Mouse (Mus musculus): Measurements from ENCODE around the gene 1700123O20Rik. TPM values are rescaled to one million over a fixed set of nuclear protein-coding genes. Genes with fewer than 3 reads are reported as not detected.

1700123O20Rik gene
- polyA plus RNA-seq, 1 experiment from 2014 or later: 106 TPM

DNA sequence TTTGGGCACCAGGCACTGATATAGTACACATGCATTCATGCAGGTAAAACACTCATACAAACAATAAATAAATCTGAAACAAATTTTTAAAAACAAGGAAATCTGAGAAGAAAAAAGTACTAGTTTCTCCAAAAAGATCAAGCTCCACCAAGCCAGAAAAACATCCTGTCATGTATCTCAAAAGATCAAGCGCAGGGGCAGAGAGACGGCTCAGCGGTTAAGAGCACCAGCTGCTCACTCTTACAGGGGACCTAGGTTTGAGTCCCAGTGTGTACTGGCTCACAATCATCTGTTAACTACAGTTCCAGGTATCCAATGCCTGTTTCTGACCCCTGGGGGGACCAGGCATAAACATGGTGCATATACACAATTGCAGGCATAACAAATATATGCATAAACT, 3.6 kb upstream of the 1700123O20Rik start:
- Histone ChIP-seq H3K4me2 (replicated peaks) (no peak overlapping the region), H3K4me3 (no peak overlapping the region), H3K9ac (no peak overlapping the region), H3K9me3 (no peaks in the 10 kb centered on the region), H3K4me1 (peaks cover 7% of the 10 kb centered on the region; the same call in 1 of the 2 replicates), H3K27ac (no peak overlapping the region), H3K36me3 (peaks cover 39% of the 10 kb centered on the region), H3K27me3 (no peaks in the 10 kb centered on the region)
- 93% methylated on average over 3 of the region's 3 CpGs for WGBS
- ATAC-seq (ENCODE audit: insufficient number of reproducible peaks, insufficient read depth, low FRiP score, low TSS enrichment): no peak

- no peaks in the 10 kb centered on the region for H3K27me3 ChIP-seq
- peaks cover 28% of the 10 kb centered on the region for H3K36me3 ChIP-seq
- no peaks in the 10 kb centered on the region for H3K9me3 ChIP-seq
- peaks cover 20% of the 10 kb centered on the region for H3K4me1 ChIP-seq
- peak overlapping the region; percentile 96 for H3K27ac ChIP-seq
- peak overlapping the region; percentile 93 for H3K9ac ChIP-seq
- ATAC-seq (ENCODE audit: insufficient number of reproducible peaks, insufficient read depth, low FRiP score, low TSS enrichment): no peak
- 14% methylated on average over 8 of the region's 8 CpGs for WGBS
- H3K4me3 ChIP-seq: peak overlapping the region; percentile 84
- H3K4me2 ChIP-seq (replicated peaks): peak overlapping the region; percentile 75
These were observed 545 bp upstream of the 1700123O20Rik start for GRCm38 (mm10) chr14:54685471-54685870.

DNA sequence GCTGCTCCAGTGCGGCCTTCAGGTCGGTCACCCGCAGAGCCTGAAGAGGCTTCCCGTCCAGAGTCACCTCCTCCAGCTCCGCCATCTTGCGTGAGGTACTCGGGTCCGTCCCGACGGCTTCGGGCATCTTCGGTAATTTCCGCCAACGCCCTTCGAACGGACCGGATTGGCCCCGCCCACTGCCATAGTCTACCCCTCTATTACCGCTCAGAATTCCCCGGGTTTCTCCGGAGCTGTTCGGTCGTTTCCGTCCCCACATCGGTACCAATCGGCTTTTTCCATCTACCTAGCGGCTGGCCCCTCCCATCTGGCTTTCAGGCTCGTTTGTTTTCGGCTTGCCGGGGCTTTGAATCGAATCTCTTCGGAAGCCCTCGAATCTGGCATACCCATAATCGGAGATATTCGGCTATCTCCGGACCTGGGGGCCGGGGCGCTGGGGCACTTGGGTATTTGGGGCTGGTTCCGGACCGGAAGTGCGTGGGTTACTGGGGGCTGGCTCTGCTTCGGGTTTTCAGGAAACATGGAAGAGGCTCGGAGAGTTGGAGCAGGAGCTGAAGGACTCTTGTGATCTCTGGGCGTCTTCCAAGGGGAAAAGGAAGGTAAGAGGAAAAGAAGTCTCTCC, 617 bp downstream of the 1700123O20Rik start, which contains the start of gene Acin1:
Acin1 (minus strand) TSS at position 410 of the 622 bp plus-strand sequence.
- Histone ChIP-seq H3K27ac (peak within 1 kb of the TSS; percentile 96), H3K4me2 (replicated peaks) (peak within 1 kb of the TSS; percentile 75), H3K4me3 (peak within 1 kb of the TSS; percentile 84), H3K9ac (peak within 1 kb of the TSS; percentile 93), H3K27me3 (no peaks in the 10 kb centered on the region), H3K9me3 (no peaks in the 10 kb centered on the region), H3K4me1 (peaks cover 20% of the 10 kb centered on the region), H3K36me3 (peaks cover 29% of the 10 kb centered on the region)
- under 1% methylated on average over 44 of the region's 44 CpGs for WGBS
- ATAC-seq (ENCODE audit: insufficient number of reproducible peaks, insufficient read depth, low FRiP score, low TSS enrichment): peak; percentile 95

- peak overlapping the region; percentile 71 for H3K9ac ChIP-seq
- peak overlapping the region; percentile 96 for H3K27ac ChIP-seq
- no peaks in the 10 kb centered on the region for H3K27me3 ChIP-seq
- ATAC-seq (ENCODE audit: insufficient number of reproducible peaks, insufficient read depth, low FRiP score, low TSS enrichment): no peak
- H3K4me3 ChIP-seq: peak overlapping the region; percentile 84
- 7% methylated on average over 8 of the region's 8 CpGs for WGBS
- peaks cover 20% of the 10 kb centered on the region for H3K4me1 ChIP-seq
- H3K4me2 ChIP-seq (replicated peaks): peak overlapping the region; percentile 63
- no peaks in the 10 kb centered on the region for H3K9me3 ChIP-seq
- H3K36me3 ChIP-seq: peaks cover 29% of the 10 kb centered on the region
These were observed 1.2 kb downstream of the 1700123O20Rik start for GRCm38 (mm10) chr14:54687251-54687650.

DNA sequence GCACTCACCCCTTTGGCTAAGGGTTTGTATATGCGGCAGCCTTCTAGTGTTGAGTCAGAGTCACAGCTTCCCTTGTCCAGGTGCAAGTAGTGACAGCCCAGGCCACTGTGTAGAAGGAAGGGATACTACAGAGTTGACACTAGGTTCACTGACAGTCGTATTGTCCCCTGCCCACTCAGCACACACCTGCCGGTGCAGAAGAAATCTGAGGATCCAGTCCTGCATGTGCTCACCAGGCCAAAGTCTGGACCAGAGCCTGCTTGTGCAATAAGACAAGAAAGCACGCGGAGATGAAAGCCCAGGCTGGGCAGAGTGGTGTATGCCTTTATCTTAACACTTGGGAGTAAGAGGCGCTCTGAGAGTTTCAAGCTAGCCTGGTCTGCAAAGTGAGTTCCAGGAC, 9.0 kb downstream of the 1700123O20Rik start:
- Histone ChIP-seq H3K4me1 (no peaks in the 10 kb centered on the region), H3K4me2 (replicated peaks) (no peak overlapping the region), H3K36me3 (peaks cover 25% of the 10 kb centered on the region), H3K9ac (no peak overlapping the region), H3K27me3 (no peaks in the 10 kb centered on the region), H3K27ac (no peak overlapping the region), H3K9me3 (no peaks in the 10 kb centered on the region), H3K4me3 (no peak overlapping the region)
- ATAC-seq (ENCODE audit: insufficient number of reproducible peaks, insufficient read depth, low FRiP score, low TSS enrichment): no peak
- 84% methylated on average over 6 of the region's 6 CpGs for WGBS

DNA sequence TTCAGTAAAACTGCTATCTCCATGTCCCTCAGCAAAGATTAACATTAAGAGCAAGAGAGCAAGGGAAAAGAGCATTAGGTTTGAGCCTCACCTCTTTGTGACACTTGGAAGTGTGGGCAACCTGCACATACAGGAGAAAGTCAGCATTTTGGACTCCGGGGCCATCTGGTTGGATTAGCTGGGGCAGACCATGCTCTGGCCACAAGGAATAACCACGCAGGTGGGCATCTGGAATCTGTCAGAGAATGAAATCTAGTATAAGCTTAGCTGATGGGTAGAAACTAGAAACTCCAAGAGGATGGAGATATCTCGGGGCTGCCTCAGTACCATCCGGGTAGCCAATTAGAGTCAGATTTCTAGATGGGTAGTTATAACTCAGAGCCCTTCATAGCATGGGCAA, 10.7 kb downstream of the 1700123O20Rik start:
- H3K4me1 ChIP-seq: no peaks in the 10 kb centered on the region
- H3K9me3 ChIP-seq: no peaks in the 10 kb centered on the region
- H3K9ac ChIP-seq: no peak overlapping the region
- H3K4me3 ChIP-seq: no peak overlapping the region
- WGBS: 71% methylated on average over 4 of the region's 4 CpGs
- no peak overlapping the region for H3K4me2 ChIP-seq (replicated peaks)
- no peak for ATAC-seq (ENCODE audit: insufficient number of reproducible peaks, insufficient read depth, low FRiP score, low TSS enrichment)
- H3K27me3 ChIP-seq: no peaks in the 10 kb centered on the region
- H3K36me3 ChIP-seq: peaks cover 15% of the 10 kb centered on the region; the same call in 1 of the 2 replicates
- no peak overlapping the region for H3K27ac ChIP-seq

GRCm38 (mm10) chr14:54698733-54699132, 12.7 kb downstream of the 1700123O20Rik start, which contains the start of gene Gm29776:
Gene Gm29776 (minus strand): TSS chr14:54698833.
- H3K4me2 ChIP-seq (replicated peaks): no peak within 1 kb of the TSS
- no peak within 1 kb of the TSS for H3K4me3 ChIP-seq
- H3K36me3 ChIP-seq: peaks cover 3% of the 10 kb centered on the region; the same call in 1 of the 2 replicates
- H3K9me3 ChIP-seq: no peaks in the 10 kb centered on the region
- no peak within 1 kb of the TSS for H3K27ac ChIP-seq
- 61% methylated on average over 4 of the region's 4 CpGs for WGBS
- no peak for ATAC-seq (ENCODE audit: insufficient number of reproducible peaks, insufficient read depth, low FRiP score, low TSS enrichment)
- H3K9ac ChIP-seq: no peak within 1 kb of the TSS
- H3K4me1 ChIP-seq: no peaks in the 10 kb centered on the region
- 0 out of 2 replicates have a peak, but pooled peaks cover 3% of the 10 kb centered on the region for H3K27me3 ChIP-seq

- WGBS: 57% methylated on average over 3 of the region's 3 CpGs
- H3K4me2 ChIP-seq (replicated peaks): no peak overlapping the region
- no peak overlapping the region for H3K27ac ChIP-seq
- ATAC-seq (ENCODE audit: insufficient number of reproducible peaks, insufficient read depth, low FRiP score, low TSS enrichment): no peak
- no peak overlapping the region for H3K4me3 ChIP-seq
- no peaks in the 10 kb centered on the region for H3K4me1 ChIP-seq
- H3K27me3 ChIP-seq: 0 out of 2 replicates have a peak, but pooled peaks cover 3% of the 10 kb centered on the region
- H3K36me3 ChIP-seq: no peaks in the 10 kb centered on the region
- H3K9me3 ChIP-seq: no peaks in the 10 kb centered on the region
- no peak overlapping the region for H3K9ac ChIP-seq
These were observed 13.6 kb downstream of the 1700123O20Rik start for GRCm38 (mm10) chr14:54699586-54699985.

DNA sequence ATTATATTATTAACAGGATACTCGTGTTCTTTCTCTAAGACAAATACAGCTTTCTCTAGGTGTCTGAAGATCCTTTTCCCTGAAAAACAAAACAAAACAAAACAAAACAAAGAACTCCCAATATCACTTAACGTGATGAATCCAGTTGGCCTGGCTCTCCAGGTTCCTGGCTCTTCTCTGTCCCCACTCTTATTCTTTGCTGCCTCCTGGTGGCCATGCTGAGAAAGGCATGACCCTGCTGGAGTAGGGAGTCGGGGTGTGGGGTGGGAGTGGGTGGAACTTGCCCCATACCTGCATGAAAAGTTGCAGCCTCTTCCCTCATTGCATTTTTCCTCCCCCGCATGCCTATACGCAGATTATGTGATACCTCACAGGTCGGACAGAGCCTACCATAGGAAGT, 15.3 kb downstream of the 1700123O20Rik start:
- no peak for ATAC-seq (ENCODE audit: insufficient number of reproducible peaks, insufficient read depth, low FRiP score, low TSS enrichment)
- Histone ChIP-seq H3K4me2 (replicated peaks) (no peak overlapping the region), H3K4me3 (no peak overlapping the region), H3K9ac (no peak overlapping the region), H3K4me1 (no peaks in the 10 kb centered on the region), H3K9me3 (no peaks in the 10 kb centered on the region), H3K27ac (no peak overlapping the region), H3K36me3 (no peaks in the 10 kb centered on the region), H3K27me3 (0 out of 2 replicates have a peak, but pooled peaks cover 3% of the 10 kb centered on the region)
- WGBS: 8% methylated on average over 6 of the region's 6 CpGs

GRCm38 (mm10) chr14:54703207-54703606, 17.2 kb downstream of the 1700123O20Rik start:
- ATAC-seq (ENCODE audit: insufficient number of reproducible peaks, insufficient read depth, low FRiP score, low TSS enrichment): no peak
- H3K36me3 ChIP-seq: no peaks in the 10 kb centered on the region
- no peak overlapping the region for H3K4me2 ChIP-seq (replicated peaks)
- H3K9ac ChIP-seq: no peak overlapping the region
- WGBS: 71% methylated on average over 10 of the region's 10 CpGs
- H3K4me1 ChIP-seq: no peaks in the 10 kb centered on the region
- no peak overlapping the region for H3K27ac ChIP-seq
- H3K9me3 ChIP-seq: no peaks in the 10 kb centered on the region
- 0 out of 2 replicates have a peak, but pooled peaks cover 3% of the 10 kb centered on the region for H3K27me3 ChIP-seq
- H3K4me3 ChIP-seq: no peak overlapping the region

DNA sequence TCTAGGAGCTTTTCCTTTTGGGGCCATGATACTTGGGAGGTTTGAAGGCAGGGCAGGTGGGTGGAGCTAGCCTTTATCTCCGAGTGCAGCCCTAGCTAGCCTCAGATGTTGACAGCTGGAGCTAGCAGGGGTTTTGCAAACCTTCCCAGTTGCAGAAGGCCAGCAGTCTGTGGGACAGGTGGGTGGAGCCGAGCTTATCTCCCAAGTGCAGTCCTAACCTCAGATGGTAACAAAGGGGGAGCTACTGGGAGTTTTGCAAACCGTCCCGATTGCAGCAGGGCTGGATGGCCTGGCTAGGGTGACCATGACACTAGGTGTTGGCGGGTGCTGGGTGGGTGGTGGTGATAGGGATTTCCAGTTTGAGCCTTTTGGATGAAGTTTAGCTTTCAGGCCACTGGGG, 19.8 kb downstream of the 1700123O20Rik start:
- H3K36me3 ChIP-seq: no peaks in the 10 kb centered on the region
- no peak for ATAC-seq (ENCODE audit: insufficient number of reproducible peaks, insufficient read depth, low FRiP score, low TSS enrichment)
- no peak overlapping the region for H3K4me3 ChIP-seq
- WGBS: 49% methylated on average over 5 of the region's 5 CpGs
- no peak overlapping the region for H3K27ac ChIP-seq
- no peaks in the 10 kb centered on the region for H3K4me1 ChIP-seq
- no peak overlapping the region for H3K9ac ChIP-seq
- no peak overlapping the region for H3K4me2 ChIP-seq (replicated peaks)
- 0 out of 2 replicates have a peak, but pooled peaks cover 3% of the 10 kb centered on the region for H3K27me3 ChIP-seq
- no peaks in the 10 kb centered on the region for H3K9me3 ChIP-seq

DNA sequence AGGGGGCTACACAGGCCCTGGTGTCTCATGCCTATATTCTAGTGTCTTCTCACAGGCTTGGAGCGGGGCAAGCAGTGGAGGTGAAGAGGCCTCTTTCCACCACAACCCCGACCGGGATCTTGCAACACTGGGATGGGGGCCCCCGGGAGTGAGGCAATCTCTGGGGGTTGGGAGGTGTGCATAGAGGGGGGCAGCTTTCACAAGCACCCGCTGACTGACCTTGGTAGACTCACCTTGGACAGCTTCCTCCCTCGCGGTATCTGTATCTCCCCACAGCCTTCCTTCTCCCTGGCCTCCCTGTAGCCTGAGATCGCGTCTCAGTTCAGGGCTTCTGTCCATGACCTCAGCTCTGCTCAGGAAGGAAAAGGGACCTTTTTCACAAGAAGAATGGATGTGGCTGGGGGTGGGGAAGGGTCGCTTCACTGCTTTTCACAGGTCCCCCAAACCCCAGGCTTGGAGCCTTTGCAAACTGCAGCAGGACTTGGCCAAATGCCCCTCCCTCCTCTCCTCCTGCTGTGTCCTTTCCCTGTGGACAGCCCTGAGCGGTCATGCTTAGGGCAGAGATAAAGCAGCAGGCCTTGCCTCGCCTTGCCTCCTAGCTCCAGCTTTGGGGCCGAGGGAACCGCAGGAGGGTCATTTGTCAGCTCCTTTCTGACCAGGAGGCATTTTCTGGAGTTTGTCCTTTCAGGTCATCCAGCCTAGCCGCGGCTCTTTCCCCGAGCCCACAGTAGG, 20.7 kb downstream of the 1700123O20Rik start:
- Histone ChIP-seq H3K9me3 (no peaks in the 10 kb centered on the region), H3K9ac (no peak overlapping the region), H3K4me2 (replicated peaks) (no peak overlapping the region), H3K27ac (no peak overlapping the region), H3K4me1 (no peaks in the 10 kb centered on the region), H3K36me3 (no peaks in the 10 kb centered on the region), H3K4me3 (no peak overlapping the region), H3K27me3 (0 out of 2 replicates have a peak, but pooled peaks cover 3% of the 10 kb centered on the region)
- no peak for ATAC-seq (ENCODE audit: insufficient number of reproducible peaks, insufficient read depth, low FRiP score, low TSS enrichment)
- 56% methylated on average over 17 of the region's 17 CpGs for WGBS

Measured in embryonic facial prominence, embryonic 12.5 days (tissue).